Mouse (Mus musculus) ES-Bruce4 (cell line): ENCODE results near the gene Pkn2.

Source experiments
- CTCF ChIP-seq: IDR thresholded peaks from one replicate; pipeline ENCODE4 v1.8.1; 2011; ENCODE audit warnings: low read depth, low read length
- EP300 ChIP-seq: IDR thresholded peaks from 2 replicates; pipeline ENCODE4 v1.6.1; 2011; ENCODE audit warnings: low read depth, low read length; ENCODE audit not compliant: insufficient read depth

DNA sequence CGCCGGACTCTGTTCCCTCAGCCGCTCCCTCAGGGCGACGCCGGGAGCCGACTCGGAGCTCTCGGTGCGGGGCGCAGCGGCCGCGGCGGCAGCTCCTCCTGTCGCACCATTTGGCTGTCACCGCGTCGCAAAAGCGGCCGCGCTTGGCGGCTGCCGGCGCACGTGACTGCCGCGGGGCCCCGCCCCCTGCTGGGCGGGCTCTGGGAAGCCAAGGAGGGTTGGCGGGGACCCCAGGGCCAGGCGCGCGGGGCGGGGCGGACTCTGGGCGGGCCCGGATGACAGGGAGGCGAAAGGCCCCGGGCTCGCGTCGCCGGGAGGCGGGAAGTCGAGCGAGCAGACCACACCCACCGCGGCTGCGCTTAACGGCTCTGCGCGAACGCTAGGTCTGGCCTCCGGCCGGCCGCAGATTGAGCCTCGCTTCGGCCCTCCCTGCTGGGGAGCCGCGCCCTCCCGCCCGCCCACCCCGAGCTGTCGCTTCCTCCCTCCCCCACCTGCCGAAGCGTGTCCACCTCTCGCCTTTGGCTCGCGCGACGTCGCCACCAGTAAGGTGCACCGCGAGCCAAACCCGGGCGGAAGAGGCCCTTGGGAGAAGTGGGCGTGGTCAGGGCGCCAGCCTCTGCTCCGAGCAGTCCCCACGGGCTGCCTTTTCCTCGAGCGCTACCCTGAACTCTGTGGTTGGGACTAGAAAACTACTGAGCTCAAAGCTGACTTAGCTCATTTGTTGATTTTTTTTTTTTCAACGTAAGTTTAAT is at the start of gene Pkn2:
- TF ChIP-seq CTCF (no peak), EP300 (no peak)
